Mouse (Mus musculus): ENCODE measurements at regions not wholly inside any gene's neighbourhood (a gene's known extent, or its start where the extent isn't known, plus 50 kb on each side); places are given as distances from the start of the nearest gene placed in this dataset.

GRCm38 (mm10) chr5:50126177-50126576 lies 67.4 kb upstream of the Adgra3 start:
- DNase-seq (ENCODE audit: low read depth, low spot score), result no peak

GRCm38 (mm10) chr5:50125676-50126075 lies 66.9 kb upstream of the Adgra3 start:
- DNase-seq (ENCODE audit: low read depth, low spot score), result no peak

GRCm38 (mm10) chr5:50122829-50123241 lies 64.0 kb upstream of the Adgra3 start:
- DNase-seq (ENCODE audit: low read depth, low spot score), result no peak

- DNase-seq (ENCODE audit: low read depth, low spot score), result no peak
Measured at GRCm38 (mm10) chr5:50119860-50120259, 61.1 kb upstream of the Adgra3 start.

All from embryo, embryonic 11.5 days (tissue).